Comparison of ENCODE assay signal across 16 mouse cellular contexts in the genomic region with DNA sequence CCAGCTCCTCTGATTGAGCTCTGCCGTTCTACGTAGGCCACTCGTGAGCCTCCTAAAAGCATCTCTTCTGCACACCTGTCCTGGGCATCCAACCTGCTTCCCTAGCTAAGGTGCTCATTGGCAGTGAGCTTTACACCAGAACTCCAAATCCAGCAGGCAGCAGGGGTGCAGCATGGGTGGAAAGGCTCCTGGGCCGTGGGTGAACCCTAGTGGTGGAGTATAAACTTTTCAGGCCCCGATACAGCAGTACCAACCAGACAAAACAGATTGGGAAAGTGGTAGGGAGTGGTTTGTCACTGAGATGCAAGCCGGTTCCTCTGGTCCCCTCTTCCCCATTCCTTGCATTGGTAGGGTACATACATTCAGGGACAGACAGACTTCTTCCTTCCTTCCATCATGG.
DNase-seq lines count a peak whose midpoint lies in the region; ATAC-seq and TF ChIP-seq lines count a peak whose summit lies in the region.
"Had no signal": no experiment of that assay in that cellular context is flagged by ENCODE, and none has a peak within 500 bp of the region (broad histone marks: within the 10 kb centered on the region; RNA-seq: fewer than 3 reads in every experiment).

No protein-coding gene starts in this region.

- H3K4me2 ChIP-seq in forebrain, embryonic 13.5 days: peak overlapping the region; percentile 6; the same call in 1 of the 2 replicates
- no peak overlapping the region for H3K4me2 ChIP-seq in midbrain, embryonic 15.5 days
- H3K4me2 ChIP-seq: limb, embryonic 12.5 days; neural tube, embryonic 12.5 days had no signal

- no peak for TF ChIP-seq POLR2A in cortical plate, adult 2 months (IDR thresholded peaks at IDR 0.05; ENCODE audit: extremely low read depth, insufficient read depth, low read length)

- no peak overlapping the region for H3K4me3 ChIP-seq in forebrain, embryonic 13.5 days
- no peak overlapping the region for H3K4me3 ChIP-seq in forebrain, embryonic 10.5 days
- no peak overlapping the region for H3K4me3 ChIP-seq in left cerebral cortex, adult 2 months
- no peak overlapping the region for H3K4me3 ChIP-seq in cortical plate, adult 2 months (ENCODE audit: insufficient read depth, low read length)
- H3K4me3 ChIP-seq in midbrain, embryonic 15.5 days: no peak overlapping the region
- H3K4me3 ChIP-seq: limb, embryonic 12.5 days; neural tube, embryonic 12.5 days had no signal

- H3K4me1 ChIP-seq in forebrain, embryonic 13.5 days: peaks cover 35% of the 10 kb centered on the region
- peaks cover 27% of the 10 kb centered on the region for H3K4me1 ChIP-seq in forebrain, embryonic 10.5 days
- peaks cover 9% of the 10 kb centered on the region for H3K4me1 ChIP-seq in cortical plate, adult 2 months (ENCODE audit: control insufficient read depth, insufficient read depth, low read length)
- peaks cover 22% of the 10 kb centered on the region for H3K4me1 ChIP-seq in midbrain, embryonic 15.5 days

- WGBS in forebrain, embryonic 13.5 days: 74% methylated on average over 6 of the region's 6 CpGs
- WGBS in forebrain, embryonic 10.5 days: 79% methylated on average over 6 of the region's 6 CpGs
- WGBS in midbrain, embryonic 15.5 days: 79% methylated on average over 6 of the region's 6 CpGs

- intact Hi-C loops in left cerebral cortex, adult 2 months (cut with DNase I): loop anchor here (5.0 kb wide), 1 partner anchor 199 kb away; no protein-coding TSS in a partner anchor

- H3K36me3 ChIP-seq in forebrain, embryonic 13.5 days (ENCODE audit: poor library complexity, severe bottlenecking): no peaks in the 10 kb centered on the region
- no peaks in the 10 kb centered on the region for H3K36me3 ChIP-seq in forebrain, embryonic 10.5 days (replicated peaks)
- no peaks in the 10 kb centered on the region for H3K36me3 ChIP-seq in midbrain, embryonic 15.5 days (replicated peaks)
- H3K36me3 ChIP-seq: limb, embryonic 12.5 days; neural tube, embryonic 12.5 days had no signal

- no peaks in the 10 kb centered on the region for H3K27me3 ChIP-seq in forebrain, embryonic 13.5 days
- peaks cover 15% of the 10 kb centered on the region for H3K27me3 ChIP-seq in forebrain, embryonic 10.5 days (ENCODE audit: poor library complexity, severe bottlenecking)
- H3K27me3 ChIP-seq in midbrain, embryonic 15.5 days (replicated peaks): no peaks in the 10 kb centered on the region
- H3K27me3 ChIP-seq: neural tube, embryonic 12.5 days had no signal

- peak; percentile 31 for TF ChIP-seq CTCF in left cerebral cortex, adult 2 months (IDR thresholded peaks at IDR 0.05)
- 0 out of 2 replicates have a peak, but pooled peaks have one; percentile 19 for TF ChIP-seq CTCF in cortical plate, adult 2 months (IDR thresholded peaks at IDR 0.05; ENCODE audit: extremely low read depth, insufficient read depth, low read length)

- 0 out of 2 replicates have a peak overlapping the region, but pooled peaks have one; percentile 18 for H3K9ac ChIP-seq in forebrain, embryonic 13.5 days
- no peak overlapping the region for H3K9ac ChIP-seq in midbrain, embryonic 15.5 days
- H3K9ac ChIP-seq: limb, embryonic 12.5 days; neural tube, embryonic 12.5 days had no signal

- H3K27ac ChIP-seq in forebrain, embryonic 13.5 days: peak overlapping the region; percentile 86
- no peak overlapping the region for H3K27ac ChIP-seq in forebrain, embryonic 10.5 days
- peak overlapping the region; percentile 70; the same call in 1 of the 2 replicates for H3K27ac ChIP-seq in left cerebral cortex, adult 2 months
- H3K27ac ChIP-seq in cortical plate, adult 2 months (ENCODE audit: insufficient read depth, low read length): no peak overlapping the region
- H3K27ac ChIP-seq in midbrain, embryonic 15.5 days: peak overlapping the region; percentile 35
- H3K27ac ChIP-seq: limb, embryonic 12.5 days; macrophage; neural tube, embryonic 12.5 days had no signal

- peak; percentile 7; the same call in 1 of the 2 replicates for ATAC-seq in forebrain, embryonic 13.5 days
- ATAC-seq in midbrain, embryonic 15.5 days (replicated peaks): no peak
- ATAC-seq: inflammation-experienced regulatory T-cells, adult 6 months had no signal

- DNase-seq in forebrain, embryonic 10.5 days (ENCODE audit: extremely low spot score, low spot score): no peak
- no peak for DNase-seq in left cerebral cortex, adult 2 months (ENCODE audit: extremely low spot score in 1 of 2, low spot score in 2 of 2)
- no peak for DNase-seq in left cerebral cortex, adult 18-20 months (ENCODE audit: low spot score in 2 of 2)
- DNase-seq in retina, postnatal 1 day: no peak
- no peak for DNase-seq in testis, postnatal 10 days (ENCODE audit: low spot score)
- DNase-seq: gastrocnemius, postnatal 10 days; heart, postnatal 10 days; kidney, adult 9 months; thymus, postnatal 4 days had no signal

- H3K9me3 ChIP-seq in forebrain, embryonic 13.5 days (replicated peaks): no peaks in the 10 kb centered on the region
- no peaks in the 10 kb centered on the region for H3K9me3 ChIP-seq in forebrain, embryonic 10.5 days
- no peaks in the 10 kb centered on the region for H3K9me3 ChIP-seq in midbrain, embryonic 15.5 days
- H3K9me3 ChIP-seq: limb, embryonic 12.5 days; neural tube, embryonic 12.5 days had no signal

Comparison
In these comparisons a context has a peak if more than half of its experiments do, and no peak if none do; other contexts are left out.
1. H3K27ac ChIP-seq: peak in forebrain, embryonic 13.5 days (single experiment), left cerebral cortex, adult 2 months (single experiment) and midbrain, embryonic 15.5 days (single experiment); none in forebrain, embryonic 10.5 days (single experiment) and cortical plate, adult 2 months (single experiment).